Mouse (Mus musculus): ENCODE results near the gene Exoc3l4. TPM values are rescaled to one million over a fixed set of nuclear protein-coding genes. Genes with fewer than 3 reads are reported as not detected.
A peak's percentile ranks its signal among the peaks of the same experiment; 100 is the strongest.

The Exoc3l4 gene
- polyA plus RNA-seq, 1 experiment = 5.5 TPM

DNA sequence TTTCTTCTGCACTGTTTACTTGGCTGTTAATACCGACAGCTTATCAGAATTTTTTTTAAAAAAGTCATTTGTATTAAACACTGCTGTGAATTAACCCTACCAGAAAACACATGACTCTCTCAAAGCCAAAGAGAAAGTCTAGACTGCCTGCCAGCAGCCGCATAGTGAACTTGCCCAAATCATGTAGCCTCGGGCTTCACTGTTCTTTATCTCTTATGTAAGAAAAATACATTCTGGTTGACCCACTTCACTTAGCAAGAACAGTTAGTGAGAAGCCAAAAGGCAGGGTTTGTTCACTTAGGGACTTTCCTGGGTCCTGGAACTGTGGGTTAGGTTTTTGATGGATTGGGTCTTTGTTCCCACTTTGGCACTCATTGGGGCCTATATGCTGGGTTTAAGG, 54.9 kb downstream of the Exoc3l4 start:
- TF ChIP-seq POLR2A (IDR thresholded peaks at IDR 0.05; ENCODE audit: control insufficient read depth, low read depth, low read length) (no peak), CTCF (IDR thresholded peaks at IDR 0.05; ENCODE audit: control insufficient read depth, insufficient read depth, insufficient replicate concordance, low read depth, low read length) (no peak)
- no peaks in the 10 kb centered on the region for H3K36me3 ChIP-seq (ENCODE audit: control insufficient read depth, insufficient read depth, low read length)

DNA sequence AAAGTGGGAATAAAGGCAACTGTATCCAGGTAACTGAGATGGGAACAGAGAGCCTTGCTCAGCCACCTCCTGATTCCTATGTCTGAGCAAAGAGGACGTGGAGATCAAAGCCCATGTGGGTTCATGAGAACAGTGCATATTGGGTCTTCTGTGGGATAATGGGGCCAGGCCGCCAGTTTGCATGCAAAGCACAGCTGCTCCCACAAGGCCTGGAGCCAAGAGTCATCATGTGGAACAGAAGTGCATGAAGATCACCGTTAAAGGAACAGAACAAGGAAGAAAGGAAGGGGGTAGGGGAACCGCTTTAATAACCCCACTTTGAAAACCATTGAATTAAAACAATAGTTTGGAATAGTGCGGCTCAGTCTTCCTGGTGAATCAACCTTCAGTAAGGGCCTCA, 56.1 kb downstream of the Exoc3l4 start:
- Histone ChIP-seq H3K27ac (ENCODE audit: control insufficient read depth, insufficient read depth, low read depth, low read length) (no peak overlapping the region), H3K4me1 (ENCODE audit: control insufficient read depth, insufficient read depth, low read length) (no peaks in the 10 kb centered on the region), H3K27me3 (ENCODE audit: control insufficient read depth, insufficient read depth, low read length) (no peaks in the 10 kb centered on the region), H3K4me3 (ENCODE audit: control insufficient read depth, low read depth, low read length) (no peak overlapping the region), H3K36me3 (ENCODE audit: control insufficient read depth, insufficient read depth, low read length) (no peaks in the 10 kb centered on the region)
- no peak for TF ChIP-seq CTCF (IDR thresholded peaks at IDR 0.05; ENCODE audit: control insufficient read depth, insufficient read depth, insufficient replicate concordance, low read depth, low read length)
- TF ChIP-seq POLR2A (IDR thresholded peaks at IDR 0.05; ENCODE audit: control insufficient read depth, low read depth, low read length) = no peak

More for the DNA sequence above, 54.9 kb downstream of the Exoc3l4 start:
- Histone ChIP-seq H3K4me3 (ENCODE audit: control insufficient read depth, low read depth, low read length) (no peak overlapping the region), H3K4me1 (ENCODE audit: control insufficient read depth, insufficient read depth, low read length) (no peaks in the 10 kb centered on the region), H3K27me3 (ENCODE audit: control insufficient read depth, insufficient read depth, low read length) (no peaks in the 10 kb centered on the region), H3K27ac (ENCODE audit: control insufficient read depth, insufficient read depth, low read depth, low read length) (no peak overlapping the region)

DNA sequence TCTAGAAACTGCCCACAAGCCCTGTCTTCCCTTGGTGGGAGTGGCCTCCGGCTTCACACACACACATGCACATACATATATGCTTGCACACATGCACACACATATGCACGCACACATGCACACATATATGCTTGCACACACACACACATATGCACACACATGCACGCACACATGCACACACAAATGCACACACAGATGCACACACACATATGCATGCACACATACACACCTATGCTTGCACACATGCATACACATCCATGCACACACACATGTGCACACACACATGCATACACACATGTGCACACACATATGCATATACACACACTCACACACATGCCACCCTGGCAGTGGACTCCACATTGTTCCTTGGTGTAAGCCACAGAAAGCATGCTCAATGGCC, 57.6 kb downstream of the Exoc3l4 start:
- Histone ChIP-seq H3K27me3 (ENCODE audit: control insufficient read depth, insufficient read depth, low read length) (no peaks in the 10 kb centered on the region), H3K4me3 (ENCODE audit: control insufficient read depth, low read depth, low read length) (no peak overlapping the region), H3K36me3 (ENCODE audit: control insufficient read depth, insufficient read depth, low read length) (no peaks in the 10 kb centered on the region), H3K27ac (ENCODE audit: control insufficient read depth, insufficient read depth, low read depth, low read length) (no peak overlapping the region), H3K4me1 (ENCODE audit: control insufficient read depth, insufficient read depth, low read length) (no peaks in the 10 kb centered on the region)
- TF ChIP-seq CTCF (IDR thresholded peaks at IDR 0.05; ENCODE audit: control insufficient read depth, insufficient read depth, insufficient replicate concordance, low read depth, low read length) = no peak

DNA sequence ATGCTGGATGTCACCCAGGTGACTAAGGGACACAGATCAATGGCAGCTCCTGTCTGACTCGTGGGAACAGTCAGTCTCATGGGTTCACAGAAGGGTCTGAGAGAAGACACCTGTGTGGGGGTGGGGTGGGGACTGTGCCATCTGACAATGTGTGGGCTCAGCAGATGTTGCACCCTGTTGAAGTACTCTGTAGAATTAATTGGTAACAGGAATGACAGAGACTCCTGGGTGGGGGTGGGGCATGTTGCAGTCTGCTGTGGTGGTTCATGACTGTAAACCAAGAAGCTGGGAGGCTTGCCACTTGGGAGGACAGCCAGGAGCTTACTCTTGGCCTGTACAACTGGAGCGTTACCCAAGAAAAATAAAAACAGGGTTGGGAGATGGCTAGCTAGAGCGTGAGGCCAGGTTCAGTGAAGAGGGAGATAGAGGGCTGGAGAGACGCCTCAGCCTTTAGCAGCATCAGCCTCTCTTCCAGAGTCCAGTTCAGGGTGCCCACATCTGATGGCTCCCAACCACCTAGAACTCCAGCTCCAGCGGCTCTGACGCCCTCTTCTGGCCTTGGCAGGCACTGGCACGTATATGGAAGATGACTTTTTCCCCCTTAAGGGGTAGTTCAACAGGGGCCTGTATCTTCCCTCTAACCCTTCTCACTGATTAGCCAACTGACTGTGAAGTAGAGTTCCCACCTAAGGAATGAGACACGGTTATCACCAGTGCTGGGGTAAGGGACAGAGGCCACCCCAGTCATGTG, 58.3 kb downstream of the Exoc3l4 start:
- no peaks in the 10 kb centered on the region for H3K27me3 ChIP-seq (ENCODE audit: control insufficient read depth, insufficient read depth, low read length)
- H3K36me3 ChIP-seq (ENCODE audit: control insufficient read depth, insufficient read depth, low read length) = no peaks in the 10 kb centered on the region
- TF ChIP-seq POLR2A (IDR thresholded peaks at IDR 0.05; ENCODE audit: control insufficient read depth, low read depth, low read length) (no peak), CTCF (IDR thresholded peaks at IDR 0.05; ENCODE audit: control insufficient read depth, insufficient read depth, insufficient replicate concordance, low read depth, low read length) (no peak)
- no peak overlapping the region for H3K27ac ChIP-seq (ENCODE audit: control insufficient read depth, insufficient read depth, low read depth, low read length)
- H3K4me1 ChIP-seq (ENCODE audit: control insufficient read depth, insufficient read depth, low read length) = no peaks in the 10 kb centered on the region
- H3K4me3 ChIP-seq (ENCODE audit: control insufficient read depth, low read depth, low read length) = no peak overlapping the region

DNA sequence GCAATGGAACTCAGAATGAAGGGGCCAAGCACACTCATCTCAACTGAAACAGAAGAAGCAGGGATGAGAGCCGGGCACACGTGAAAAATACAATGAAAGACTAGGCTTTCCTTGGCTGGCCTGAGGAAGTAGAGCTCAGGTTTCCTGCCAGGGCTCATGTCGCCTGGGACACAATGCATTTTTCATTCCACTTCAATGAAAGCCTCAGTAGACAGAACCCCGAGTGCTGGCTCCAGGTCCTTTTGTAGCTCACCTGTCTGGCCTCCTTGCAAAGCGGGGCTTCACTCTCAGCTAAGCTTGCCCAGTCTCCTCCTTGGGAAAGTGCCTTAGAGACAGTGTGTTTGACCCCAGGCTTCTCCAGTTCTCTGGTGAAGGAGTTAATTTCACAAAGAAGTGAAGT, 62.1 kb downstream of the Exoc3l4 start:
- Histone ChIP-seq H3K27ac (ENCODE audit: control insufficient read depth, insufficient read depth, low read depth, low read length) (no peak overlapping the region), H3K4me1 (ENCODE audit: control insufficient read depth, insufficient read depth, low read length) (no peaks in the 10 kb centered on the region), H3K4me3 (ENCODE audit: control insufficient read depth, low read depth, low read length) (no peak overlapping the region), H3K27me3 (ENCODE audit: control insufficient read depth, insufficient read depth, low read length) (no peaks in the 10 kb centered on the region), H3K36me3 (ENCODE audit: control insufficient read depth, insufficient read depth, low read length) (no peaks in the 10 kb centered on the region)
- TF ChIP-seq POLR2A (IDR thresholded peaks at IDR 0.05; ENCODE audit: control insufficient read depth, low read depth, low read length) = no peak
- no peak for TF ChIP-seq CTCF (IDR thresholded peaks at IDR 0.05; ENCODE audit: control insufficient read depth, insufficient read depth, insufficient replicate concordance, low read depth, low read length)

DNA sequence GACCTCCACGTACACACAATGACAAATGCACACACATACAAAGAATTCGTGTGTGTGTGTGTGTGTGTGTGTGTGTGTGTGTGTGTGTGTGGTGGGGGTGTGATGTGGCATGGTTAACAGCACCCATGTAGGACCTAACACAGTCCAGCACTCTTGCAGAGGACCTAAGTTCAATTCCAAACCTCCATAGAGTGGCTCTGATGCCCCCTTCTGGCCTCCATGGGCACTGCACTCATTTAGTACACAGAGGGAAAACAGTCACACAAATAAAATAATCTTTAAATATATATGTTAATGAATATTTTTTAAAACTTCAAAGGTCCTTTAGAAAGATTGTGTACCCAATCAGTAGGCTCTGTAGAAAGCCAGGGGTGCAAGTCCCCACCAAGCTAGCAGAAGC, 63.1 kb downstream of the Exoc3l4 start:
- peak; percentile 38; the same call in 1 of the 2 replicates for TF ChIP-seq CTCF (IDR thresholded peaks at IDR 0.05; ENCODE audit: control insufficient read depth, insufficient read depth, insufficient replicate concordance, low read depth, low read length)
- no peak for TF ChIP-seq POLR2A (IDR thresholded peaks at IDR 0.05; ENCODE audit: control insufficient read depth, low read depth, low read length)
- no peaks in the 10 kb centered on the region for H3K27me3 ChIP-seq (ENCODE audit: control insufficient read depth, insufficient read depth, low read length)

More for the DNA sequence above, 63.1 kb downstream of the Exoc3l4 start:
- Histone ChIP-seq H3K4me1 (ENCODE audit: control insufficient read depth, insufficient read depth, low read length) (peaks cover under 1% of the 10 kb centered on the region), H3K4me3 (ENCODE audit: control insufficient read depth, low read depth, low read length) (no peak overlapping the region), H3K27ac (ENCODE audit: control insufficient read depth, insufficient read depth, low read depth, low read length) (no peak overlapping the region), H3K36me3 (ENCODE audit: control insufficient read depth, insufficient read depth, low read length) (no peaks in the 10 kb centered on the region)

Other genes starting within 250 kb of the Exoc3l4 start
- gene 4930595D18Rik, start 232.5 kb upstream of the Exoc3l4 start, polyA plus RNA-seq (2012; rRNA removed) = 5.1 and 5.2 TPM in 2 replicates
- gene Amn, start 145.9 kb upstream of the Exoc3l4 start, polyA plus RNA-seq (2012; rRNA removed) = 14.4 and 17.1 TPM in 2 replicates
- gene Cdc42bpb, start 39.3 kb upstream of the Exoc3l4 start, polyA plus RNA-seq (2012; rRNA removed) = 55.3 and 56.8 TPM in 2 replicates
- 0.72 and 1.3 TPM in 2 replicates for gene Lbhd2, start 10.2 kb upstream of the Exoc3l4 start, polyA plus RNA-seq (2012; rRNA removed)
- 77.2 and 89.7 TPM in 2 replicates for gene Tnfaip2, start 25.5 kb downstream of the Exoc3l4 start, polyA plus RNA-seq (2012; rRNA removed)
- gene Gm266, start 68.8 kb downstream of the Exoc3l4 start, polyA plus RNA-seq (2012; rRNA removed) = 1.7 and 1.8 TPM in 2 replicates
- gene Eif5, start 121.0 kb downstream of the Exoc3l4 start, polyA plus RNA-seq (2012; rRNA removed) = 280 and 283 TPM in 2 replicates
- 17.0 and 21.4 TPM in 2 replicates for gene Mark3, start 157.5 kb downstream of the Exoc3l4 start, polyA plus RNA-seq (2012; rRNA removed)